9 mouse cellular contexts compared by ENCODE assay signal in genomic region chr1:69331418-69332254, GRCm38 (mm10).
DNase-seq lines count a peak whose midpoint lies in the region; ATAC-seq and TF ChIP-seq lines count a peak whose summit lies in the region.
"Had no signal": no experiment of that assay in that cellular context is flagged by ENCODE, and none has a peak within 500 bp of the region (broad histone marks: within the 10 kb centered on the region; RNA-seq: fewer than 3 reads in every experiment).

No protein-coding gene starts in this region.

- H3K27me3 ChIP-seq in hindbrain, embryonic 13.5 days, result no peaks in the 10 kb centered on the region
- H3K27me3 ChIP-seq in hindbrain, embryonic 10.5 days (ENCODE audit: insufficient read depth, poor library complexity, severe bottlenecking), result no peaks in the 10 kb centered on the region
- no peaks in the 10 kb centered on the region for H3K27me3 ChIP-seq in forebrain, postnatal 0 days (ENCODE audit: insufficient read depth, low read length)
- H3K27me3 ChIP-seq in midbrain, embryonic 16.5 days (ENCODE audit: control insufficient read depth, insufficient read depth, low read depth, low read length), result no peaks in the 10 kb centered on the region
- H3K27me3 ChIP-seq: limb, embryonic 15.5 days had no signal

- WGBS in hindbrain, embryonic 13.5 days, result 60% methylated on average over 11 of the region's 11 CpGs
- WGBS in hindbrain, embryonic 10.5 days, result 63% methylated on average over 11 of the region's 11 CpGs
- 16% methylated on average over 11 of the region's 11 CpGs for WGBS in forebrain, postnatal 0 days
- WGBS in midbrain, embryonic 16.5 days, result 30% methylated on average over 11 of the region's 11 CpGs

- no peaks in the 10 kb centered on the region for H3K9me3 ChIP-seq in hindbrain, embryonic 13.5 days
- H3K9me3 ChIP-seq in hindbrain, embryonic 10.5 days, result no peaks in the 10 kb centered on the region
- no peaks in the 10 kb centered on the region for H3K9me3 ChIP-seq in forebrain, postnatal 0 days (ENCODE audit: low read length)
- no peaks in the 10 kb centered on the region for H3K9me3 ChIP-seq in midbrain, embryonic 16.5 days (replicated peaks; ENCODE audit: control insufficient read depth, low read length, poor library complexity, severe bottlenecking)
- H3K9me3 ChIP-seq: limb, embryonic 15.5 days had no signal

- no peak overlapping the region for H3K9ac ChIP-seq in hindbrain, embryonic 13.5 days
- peak overlapping the region; percentile 45 for H3K9ac ChIP-seq in forebrain, postnatal 0 days
- H3K9ac ChIP-seq in midbrain, embryonic 16.5 days (ENCODE audit: low read depth, low read length), result peak overlapping the region; percentile 15; the same call in 1 of the 2 replicates
- H3K9ac ChIP-seq: limb, embryonic 15.5 days had no signal

- peaks cover 7% of the 10 kb centered on the region; the same call in 1 of the 2 replicates for H3K4me1 ChIP-seq in hindbrain, embryonic 13.5 days (replicated peaks)
- no peaks in the 10 kb centered on the region; the same call in 1 of the 2 replicates for H3K4me1 ChIP-seq in hindbrain, embryonic 10.5 days (replicated peaks)
- no peaks in the 10 kb centered on the region for H3K4me1 ChIP-seq in forebrain, postnatal 0 days (ENCODE audit: insufficient read depth)
- 0 out of 2 replicates have a peak, but pooled peaks cover 2% of the 10 kb centered on the region for H3K4me1 ChIP-seq in midbrain, embryonic 16.5 days (ENCODE audit: control insufficient read depth, insufficient read depth, low read length)
- H3K4me1 ChIP-seq: limb, embryonic 15.5 days had no signal

- peak overlapping the region; percentile 27; the same call in 1 of the 2 replicates for H3K4me2 ChIP-seq in hindbrain, embryonic 13.5 days
- peak overlapping the region; percentile 44 for H3K4me2 ChIP-seq in forebrain, postnatal 0 days (ENCODE audit: low read depth)
- H3K4me2 ChIP-seq in midbrain, embryonic 16.5 days (ENCODE audit: low read length), result peak overlapping the region; percentile 51
- H3K4me2 ChIP-seq: limb, embryonic 15.5 days had no signal

- no peak for ATAC-seq in hindbrain, embryonic 13.5 days (ENCODE audit: low FRiP score)
- ATAC-seq in forebrain, postnatal 0 days, result peak; percentile 90
- ATAC-seq in midbrain, embryonic 16.5 days, result no peak

- peak; percentile 53 for TF ChIP-seq CTCF in forebrain, postnatal 0 days (IDR thresholded peaks at IDR 0.05; ENCODE audit: low read depth)

- H3K4me3 ChIP-seq in hindbrain, embryonic 13.5 days, result no peak overlapping the region
- no peak overlapping the region for H3K4me3 ChIP-seq in hindbrain, embryonic 10.5 days
- H3K4me3 ChIP-seq in forebrain, postnatal 0 days (ENCODE audit: low read depth, low read length), result peak overlapping the region; percentile 28
- peak overlapping the region; percentile 23; the same call in 1 of the 2 replicates for H3K4me3 ChIP-seq in midbrain, embryonic 16.5 days (ENCODE audit: low read depth, low read length)
- H3K4me3 ChIP-seq: limb, embryonic 15.5 days had no signal

- no peaks in the 10 kb centered on the region for H3K36me3 ChIP-seq in hindbrain, embryonic 13.5 days
- H3K36me3 ChIP-seq in hindbrain, embryonic 10.5 days, result no peaks in the 10 kb centered on the region
- no peaks in the 10 kb centered on the region for H3K36me3 ChIP-seq in forebrain, postnatal 0 days (ENCODE audit: insufficient read depth)
- H3K36me3 ChIP-seq in midbrain, embryonic 16.5 days (ENCODE audit: control insufficient read depth, insufficient read depth, low read length), result no peaks in the 10 kb centered on the region
- H3K36me3 ChIP-seq: limb, embryonic 15.5 days had no signal

- H3K27ac ChIP-seq in hindbrain, embryonic 13.5 days, result no peak overlapping the region
- H3K27ac ChIP-seq in hindbrain, embryonic 10.5 days, result no peak overlapping the region
- peak overlapping the region; percentile 40; the same call in 1 of the 2 replicates for H3K27ac ChIP-seq in forebrain, postnatal 0 days (ENCODE audit: low read depth, low read length)
- H3K27ac ChIP-seq in midbrain, embryonic 16.5 days (ENCODE audit: low read length), result no peak overlapping the region; the same call in 1 of the 2 replicates
- H3K27ac ChIP-seq: limb, embryonic 15.5 days had no signal

- DNase-seq in hindbrain, embryonic 10.5 days (ENCODE audit: low spot score), result no peak
- DNase-seq in urinary bladder, postnatal 25 days (ENCODE audit: low spot score), result peak; percentile 14
- no peak for DNase-seq in urinary bladder, postnatal 14 days (ENCODE audit: low spot score)
- DNase-seq in forebrain, postnatal 0 days, result peak; percentile 70
- DNase-seq in gastrocnemius, adult 8-10 months (ENCODE audit: low spot score in 2 of 2), result no peak
- DNase-seq in lung, postnatal 10 days, result no peak

Comparison
In these comparisons a context has a peak if more than half of its experiments do, and no peak if none do; other contexts are left out.
1. DNase-seq: peak in urinary bladder, postnatal 25 days (single experiment) and forebrain, postnatal 0 days (single experiment); none in hindbrain, embryonic 10.5 days (single experiment), urinary bladder, postnatal 14 days (single experiment), gastrocnemius, adult 8-10 months (0 of 2) and lung, postnatal 10 days (single experiment).
2. H3K4me3 ChIP-seq: peak in forebrain, postnatal 0 days (single experiment) and midbrain, embryonic 16.5 days (single experiment); none in hindbrain, embryonic 13.5 days (single experiment) and hindbrain, embryonic 10.5 days (single experiment).
3. Peak in every context shown above with its lines, with median percentiles within 50 percentile points of each other: H3K4me2 ChIP-seq.